Mouse (Mus musculus) lung, embryonic 14.5 days (tissue): Measurements from ENCODE around the gene Polh. TPM values are rescaled to one million over a fixed set of nuclear protein-coding genes. Genes with fewer than 3 reads are reported as not detected.

Source experiments
- ATAC-seq: fragments of 200-750 bp; cut with Nextera tagmentation; 2 replicates; pipeline ENCODE4 v1.8.0; 2017; ENCODE audit warnings: mild to moderate bottlenecking, moderate TSS enrichment, moderate library complexity; ENCODE audit not compliant: insufficient read depth
- DNase-seq: peaks from one replicate; pipeline ENCODE4 v3.0.0-alpha.2; 2015
- H3K27ac ChIP-seq: fragments of 300-500 bp; sonication (generic); 2 replicates; pipeline ENCODE4 v1.5.1; 2014; ENCODE audit warnings: low read depth, mild to moderate bottlenecking, moderate library complexity
- H3K27me3 ChIP-seq: fragments of 300-500 bp; sonication (generic); 2 replicates; pipeline ENCODE4 v1.6.1; 2014; ENCODE audit warnings: low read length, control low read depth; ENCODE audit not compliant: insufficient read depth
- H3K36me3 ChIP-seq: fragments of 300-500 bp; sonication (generic); 2 replicates; pipeline ENCODE4 v1.6.1; 2014; ENCODE audit warnings: control low read depth; ENCODE audit not compliant: insufficient read depth
- H3K4me1 ChIP-seq: fragments of 300-500 bp; sonication (generic); 2 replicates; pipeline ENCODE4 v1.6.1; 2014; ENCODE audit warnings: antibody characterized with exemption, control low read depth; ENCODE audit not compliant: insufficient read depth
- H3K4me2 ChIP-seq: fragments of 300-500 bp; sonication (generic); 2 replicates; pipeline ENCODE4 v1.6.1; 2014; ENCODE audit warnings: mild to moderate bottlenecking
- H3K4me3 ChIP-seq: fragments of 300-500 bp; sonication (generic); 2 replicates; pipeline ENCODE4 v1.5.1; 2014; ENCODE audit warnings: low read depth, low read length
- H3K9ac ChIP-seq: fragments of 300-500 bp; sonication (generic); 2 replicates; pipeline ENCODE4 v1.6.1; 2014
- H3K9me3 ChIP-seq: fragments of 300-500 bp; sonication (generic); 2 replicates; pipeline ENCODE4 v1.6.1; 2016; ENCODE audit warnings: low read depth, low read length, control low read depth
- CTCF ChIP-seq: IDR thresholded peaks from 2 replicates; pipeline ENCODE4 v1.5.1; 2016; ENCODE audit warnings: antibody characterized with exemption, low read depth
- WGBS: fragments of 180-500 bp; shearing (Covaris S2); extraction: QIAGEN DNeasy Blood & Tissue Kit; methylation state at CpG from one replicate; pipeline ENCODE4 v1.1.7; 2014; 5-methylcytosine and 5-hydroxymethylcytosine counted together
- polyA plus RNA-seq: library from polyadenylated mRNA; unstranded; fragments of >200 nt; fragmentation: Nextera tagmentation; extraction: Ambion mirVana; gene quantifications from 2 replicates; pipeline ENCODE4 v1.2.1, GENCODE M21; 2014

The Polh gene
- polyA plus RNA-seq, 1 experiment from 2014 or later, result 19.6 TPM

GRCm38 (mm10) chr17:46162951-46163421, 39.5 kb downstream of the Polh start:
- TF ChIP-seq CTCF, result no peak
- peaks cover 40% of the 10 kb centered on the region for H3K36me3 ChIP-seq
- DNase-seq, result peak; percentile 53
- WGBS, result 53% methylated on average over 9 of the region's 9 CpGs
- no peak overlapping the region; the same call in 1 of the 2 replicates for H3K27ac ChIP-seq
- no peak overlapping the region for H3K9ac ChIP-seq
- peaks cover 17% of the 10 kb centered on the region; the same call in 1 of the 2 replicates for H3K4me1 ChIP-seq
- ATAC-seq, result no peak
- H3K9me3 ChIP-seq, result no peaks in the 10 kb centered on the region
- peak overlapping the region; percentile 81; the same call in 1 of the 2 replicates for H3K4me3 ChIP-seq
- no peaks in the 10 kb centered on the region for H3K27me3 ChIP-seq
- H3K4me2 ChIP-seq, result peak overlapping the region; percentile 94

- Histone ChIP-seq H3K4me1 (peaks cover 17% of the 10 kb centered on the region; the same call in 1 of the 2 replicates), H3K27ac (no peak overlapping the region; the same call in 1 of the 2 replicates), H3K27me3 (no peaks in the 10 kb centered on the region), H3K36me3 (peaks cover 35% of the 10 kb centered on the region), H3K4me3 (peak overlapping the region; percentile 81), H3K9me3 (no peaks in the 10 kb centered on the region), H3K9ac (no peak overlapping the region), H3K4me2 (peak overlapping the region; percentile 94)
- 81% methylated on average over 7 of the region's 7 CpGs for WGBS
- ATAC-seq (no peak), DNase-seq (no peak)
- no peak for TF ChIP-seq CTCF
Measured at GRCm38 (mm10) chr17:46162551-46162950, 39.9 kb downstream of the Polh start.

GRCm38 (mm10) chr17:46161710-46162109, 40.7 kb downstream of the Polh start:
- Histone ChIP-seq H3K4me1 (peaks cover 17% of the 10 kb centered on the region; the same call in 1 of the 2 replicates), H3K36me3 (peaks cover 27% of the 10 kb centered on the region), H3K27me3 (no peaks in the 10 kb centered on the region), H3K4me2 (peak overlapping the region; percentile 94), H3K27ac (no peak overlapping the region; the same call in 1 of the 2 replicates), H3K4me3 (peak overlapping the region; percentile 81), H3K9me3 (no peaks in the 10 kb centered on the region), H3K9ac (peak overlapping the region; percentile 84)
- no peak for ATAC-seq
- TF ChIP-seq CTCF, result no peak
- 43% methylated on average over 9 of the region's 9 CpGs for WGBS
- DNase-seq, result no peak

GRCm38 (mm10) chr17:46161179-46161578, 41.3 kb downstream of the Polh start:
- peak overlapping the region; percentile 84 for H3K9ac ChIP-seq
- under 1% methylated on average over 19 of the region's 19 CpGs for WGBS
- peaks cover 22% of the 10 kb centered on the region for H3K36me3 ChIP-seq
- H3K27ac ChIP-seq, result peak overlapping the region; percentile 78; the same call in 1 of the 2 replicates
- peak overlapping the region; percentile 94 for H3K4me2 ChIP-seq
- ATAC-seq, result peak; percentile 17
- H3K9me3 ChIP-seq, result no peaks in the 10 kb centered on the region
- no peaks in the 10 kb centered on the region for H3K27me3 ChIP-seq
- H3K4me1 ChIP-seq, result peaks cover 17% of the 10 kb centered on the region; the same call in 1 of the 2 replicates
- peak; percentile 70 for DNase-seq
- no peak for TF ChIP-seq CTCF
- H3K4me3 ChIP-seq, result peak overlapping the region; percentile 81

- under 1% methylated on average over 23 of the region's 23 CpGs for WGBS
- peak; percentile 100 for DNase-seq
- Histone ChIP-seq H3K9ac (peak within 1 kb of the TSS; percentile 84), H3K9me3 (no peaks in the 10 kb centered on the region), H3K27ac (peak within 1 kb of the TSS; percentile 92), H3K4me1 (peaks cover 17% of the 10 kb centered on the region; the same call in 1 of the 2 replicates), H3K4me2 (peak within 1 kb of the TSS; percentile 94), H3K36me3 (peaks cover 17% of the 10 kb centered on the region), H3K27me3 (no peaks in the 10 kb centered on the region), H3K4me3 (peak within 1 kb of the TSS; percentile 81)
- ATAC-seq, result peak; percentile 95
- no peak for TF ChIP-seq CTCF
Measured at GRCm38 (mm10) chr17:46160686-46161085, 41.8 kb downstream of the Polh start, which contains the start of gene Gtpbp2. TSS of gene Gtpbp2 (plus strand) at chr17:46161032.

- WGBS, result 0% methylated on average over 16 of the region's 16 CpGs
- DNase-seq, result peak; percentile 98
- H3K4me1 ChIP-seq, result peaks cover 17% of the 10 kb centered on the region; the same call in 1 of the 2 replicates
- ATAC-seq, result peak; percentile 79
- H3K27ac ChIP-seq, result peak overlapping the region; percentile 92
- H3K36me3 ChIP-seq, result peaks cover 12% of the 10 kb centered on the region
- H3K4me2 ChIP-seq, result peak overlapping the region; percentile 94
- peak overlapping the region; percentile 81 for H3K4me3 ChIP-seq
- H3K27me3 ChIP-seq, result no peaks in the 10 kb centered on the region
- peak overlapping the region; percentile 45 for H3K9ac ChIP-seq
- TF ChIP-seq CTCF, result peak; percentile 68
- H3K9me3 ChIP-seq, result no peaks in the 10 kb centered on the region
Measured at GRCm38 (mm10) chr17:46160090-46160662, 42.3 kb downstream of the Polh start.

- TF ChIP-seq CTCF, result no peak
- Histone ChIP-seq H3K9me3 (no peaks in the 10 kb centered on the region), H3K9ac (no peak overlapping the region), H3K27me3 (no peaks in the 10 kb centered on the region), H3K4me2 (peak overlapping the region; percentile 94), H3K4me1 (peaks cover 17% of the 10 kb centered on the region; the same call in 1 of the 2 replicates), H3K36me3 (peaks cover 2% of the 10 kb centered on the region), H3K27ac (peak overlapping the region; percentile 92; the same call in 1 of the 2 replicates), H3K4me3 (no peak overlapping the region)
- DNase-seq (no peak), ATAC-seq (no peak)
- 55% methylated on average over 2 of the region's 2 CpGs for WGBS
Measured at GRCm38 (mm10) chr17:46159236-46159635, 43.2 kb downstream of the Polh start.
